Mouse (Mus musculus): ENCODE results near the gene Grn.

Gene Grn

GRCm38 (mm10) chr11:102475027-102475426 lies 44.9 kb downstream of the Grn start:
- no peak for DNase-seq (ENCODE audit: low read depth, low spot score)

GRCm38 (mm10) chr11:102478671-102479070 lies 48.6 kb downstream of the Grn start:
- no peak for DNase-seq (ENCODE audit: low read depth, low spot score)

GRCm38 (mm10) chr11:102479581-102479980 lies 49.5 kb downstream of the Grn start:
- no peak for DNase-seq (ENCODE audit: low read depth, low spot score)

GRCm38 (mm10) chr11:102480111-102480510 lies 50.0 kb downstream of the Grn start:
- DNase-seq (ENCODE audit: low read depth, low spot score): no peak

- DNase-seq (ENCODE audit: low read depth, low spot score): no peak
Measured at GRCm38 (mm10) chr11:102480897-102481296, 50.8 kb downstream of the Grn start.

GRCm38 (mm10) chr11:102481779-102482178 lies 51.7 kb downstream of the Grn start:
- no peak for DNase-seq (ENCODE audit: low read depth, low spot score)

Data from retina, postnatal 7 days (tissue).